Comparison of ENCODE assay signal across 8 mouse cellular contexts in the genomic region with DNA sequence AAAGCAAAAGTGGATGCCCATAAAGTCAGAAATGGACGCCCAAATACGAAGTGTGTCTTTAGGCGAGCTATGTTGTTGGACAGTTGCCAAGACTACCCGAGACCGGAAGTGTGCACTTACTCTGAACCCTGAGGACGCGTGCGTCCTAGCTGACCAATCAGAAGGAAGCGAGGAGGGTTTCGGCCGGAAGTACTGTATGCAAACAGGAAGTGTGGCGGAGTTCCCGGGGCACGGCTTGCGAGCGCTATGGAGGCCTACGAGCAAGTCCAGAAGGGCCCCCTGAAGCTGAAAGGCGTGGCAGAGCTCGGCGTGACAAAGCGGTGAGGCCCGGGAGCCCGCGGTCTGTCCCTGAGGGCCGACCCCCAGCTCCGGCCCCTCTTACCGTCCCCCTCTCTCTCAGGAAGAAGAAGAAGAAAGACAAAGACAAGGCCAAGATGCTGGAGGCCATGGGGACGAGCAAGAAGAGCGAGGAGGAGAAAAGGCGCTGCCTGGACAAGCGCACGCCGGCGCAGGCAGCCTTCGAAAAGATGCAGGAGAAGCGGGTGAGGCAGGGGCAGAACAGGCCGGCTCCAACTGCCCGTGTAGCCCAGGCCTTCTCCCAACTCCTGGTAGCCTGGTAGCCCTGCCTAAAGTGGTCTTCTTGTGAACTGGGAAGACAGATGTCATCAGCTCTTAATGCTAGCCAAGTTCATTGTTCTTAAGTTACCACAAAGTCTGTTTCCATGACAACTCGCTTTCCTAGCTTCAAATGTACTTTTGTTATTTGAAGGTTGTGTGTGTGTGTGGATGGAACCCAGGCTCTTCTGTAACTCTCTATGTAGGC. TPM values are rescaled to one million over a fixed set of nuclear protein-coding genes. Genes with fewer than 3 reads are reported as not detected.
DNase-seq lines count a peak whose midpoint lies in the region; ATAC-seq lines count a peak whose summit lies in the region.

A gene (plus strand): TSS at position 190 of the 823 bp plus-strand sequence.

- H3K4me2 ChIP-seq in lung, embryonic 16.5 days (ENCODE audit: low read depth, low read length): peak within 1 kb of the TSS; percentile 87

- DNase-seq in MEL-GATA-1-ER (ENCODE audit: extremely low read depth, low read depth): peak; percentile 98
- DNase-seq in cerebellum, adult 8-10 months: peak; percentile 85
- peak; percentile 99 for DNase-seq in forelimb bud, embryonic 11.5 days (ENCODE audit: low read depth, low spot score)
- DNase-seq in layer of hippocampus, adult 9-10 months (ENCODE audit: low spot score): peak; percentile 89
- peak; percentile 50 for DNase-seq in ovary, postnatal 10 days (ENCODE audit: low spot score)
- peak; percentile 81 to 83 for DNase-seq in thymus, postnatal 10 days (ENCODE audit: low spot score in 2 of 2)

- peaks cover 8% of the 10 kb centered on the region; the same call in 1 of the 2 replicates for H3K4me1 ChIP-seq in lung, embryonic 16.5 days (replicated peaks; ENCODE audit: control insufficient read depth, insufficient read depth, low read length)

- no peaks in the 10 kb centered on the region for H3K27me3 ChIP-seq in lung, embryonic 16.5 days (ENCODE audit: control insufficient read depth, insufficient read depth, low read depth, low read length)

- ATAC-seq in hematopoietic stem cell, adult 5-6 weeks (replicated peaks in 1 of 2; ENCODE audit: insufficient read depth in 1 of 2, low FRiP score in 2 of 2, low TSS enrichment in 1 of 2, low read depth in 1 of 2, poor library complexity in 2 of 2, severe bottlenecking in 2 of 2): peak; percentile 93 to 96
- ATAC-seq in lung, embryonic 16.5 days (ENCODE audit: low read depth): peak; percentile 99

- H3K9ac ChIP-seq in lung, embryonic 16.5 days (ENCODE audit: low read length): peak within 1 kb of the TSS; percentile 84

- peaks cover 22% of the 10 kb centered on the region for H3K36me3 ChIP-seq in lung, embryonic 16.5 days (ENCODE audit: control insufficient read depth, insufficient read depth, low read length)

- H3K27ac ChIP-seq in lung, embryonic 16.5 days (ENCODE audit: low read length): peak within 1 kb of the TSS; percentile 81

- WGBS in lung, embryonic 16.5 days: 13% methylated on average over 39 of the region's 39 CpGs

- peak within 1 kb of the TSS; percentile 87 for H3K4me3 ChIP-seq in lung, embryonic 16.5 days (ENCODE audit: low read length)

- H3K9me3 ChIP-seq in lung, embryonic 16.5 days (ENCODE audit: control insufficient read depth, low read length): no peaks in the 10 kb centered on the region

RNA-seq across cellular contexts. Expression of the gene that starts here (rescaled TPM):
- 67.6 and 81.8 TPM in 2 replicates for total RNA-seq in hematopoietic stem cell, adult 5-6 weeks (2017)
- polyA plus RNA-seq in lung, embryonic 16.5 days (2015; fragmentation: Nextera tagmentation; extraction: Ambion mirVana): 76.1 and 78.7 TPM in 2 replicates

Comparison
In these comparisons a context has a peak if more than half of its experiments do, and no peak if none do; other contexts are left out.
1. Peak in every context shown above with its lines: DNase-seq, ATAC-seq, H3K4me3 ChIP-seq and H3K27ac ChIP-seq.